Mouse (Mus musculus) midbrain, embryonic 13.5 days (tissue): ENCODE data around the gene Cryab. TPM values are rescaled to one million over a fixed set of nuclear protein-coding genes. Genes with fewer than 3 reads are reported as not detected.

Experiments used
- ATAC-seq: fragments of 200-750 bp; cut with Nextera tagmentation; 2 replicates; pipeline ENCODE4 v1.8.0; 2017; ENCODE audit warnings: mild to moderate bottlenecking, moderate TSS enrichment, moderate library complexity
- H3K27ac ChIP-seq: fragments of 300-500 bp; sonication (generic); 2 replicates; pipeline ENCODE4 v1.5.1; 2015; ENCODE audit warnings: inconsistent platforms, mild to moderate bottlenecking, moderate library complexity
- H3K27me3 ChIP-seq: fragments of 300-500 bp; sonication (generic); 2 replicates; pipeline ENCODE4 v1.6.1; 2015; ENCODE audit warnings: mild to moderate bottlenecking, inconsistent platforms
- H3K36me3 ChIP-seq: fragments of 300-500 bp; sonication (generic); 2 replicates; pipeline ENCODE4 v1.6.1; 2015; ENCODE audit warnings: mild to moderate bottlenecking, inconsistent platforms
- H3K4me1 ChIP-seq: fragments of 300-500 bp; sonication (generic); replicated peaks from 2 replicates; pipeline ENCODE4 v1.6.1; 2015; ENCODE audit warnings: inconsistent platforms
- H3K4me2 ChIP-seq: fragments of 300-500 bp; sonication (generic); replicated peaks from 2 replicates; pipeline ENCODE4 v1.6.1; 2015; ENCODE audit warnings: moderate library complexity, mild to moderate bottlenecking, inconsistent platforms
- H3K4me3 ChIP-seq: fragments of 300-500 bp; sonication (generic); replicated peaks from 2 replicates; pipeline ENCODE4 v1.5.1; 2015; ENCODE audit warnings: mild to moderate bottlenecking, inconsistent platforms
- H3K9ac ChIP-seq: fragments of 300-500 bp; sonication (generic); replicated peaks from 2 replicates; pipeline ENCODE4 v1.6.1; 2015; ENCODE audit warnings: mild to moderate bottlenecking, inconsistent platforms
- H3K9me3 ChIP-seq: fragments of 300-500 bp; sonication (generic); 2 replicates; pipeline ENCODE4 v1.6.1; 2016; ENCODE audit warnings: mild to moderate bottlenecking, inconsistent platforms
- WGBS: fragments of 180-500 bp; shearing (Covaris S2); methylation state at CpG from one replicate; pipeline ENCODE4 v1.1.7; 2015; 5-methylcytosine and 5-hydroxymethylcytosine counted together
- polyA plus RNA-seq: library from polyadenylated mRNA; unstranded; fragments of >200 nt; fragmentation: Nextera tagmentation; extraction: Ambion mirVana; gene quantifications from 2 replicates; pipeline ENCODE4 v1.2.1, GENCODE M21; 2015

Gene Cryab
- polyA plus RNA-seq, 1 experiment from 2014 or later = 3.5 TPM

GRCm38 (mm10) chr9:50727171-50727924 is 23.8 kb upstream of the Cryab start:
- peak; percentile 35 for ATAC-seq
- Histone ChIP-seq H3K27me3 (no peaks in the 10 kb centered on the region), H3K4me1 (peaks cover 56% of the 10 kb centered on the region)

GRCm38 (mm10) chr9:50727925-50728651 is 23.0 kb upstream of the Cryab start:
- H3K4me3 ChIP-seq = peak overlapping the region; percentile 57
- peak overlapping the region; percentile 76 for H3K9ac ChIP-seq
- no peaks in the 10 kb centered on the region for H3K36me3 ChIP-seq
- WGBS = under 1% methylated on average over 45 of the region's 45 CpGs
- H3K4me1 ChIP-seq = peaks cover 58% of the 10 kb centered on the region
- peak overlapping the region; percentile 67 for H3K4me2 ChIP-seq
- no peaks in the 10 kb centered on the region for H3K9me3 ChIP-seq
- peak overlapping the region; percentile 83 for H3K27ac ChIP-seq
- no peaks in the 10 kb centered on the region for H3K27me3 ChIP-seq
- ATAC-seq = peak; percentile 98

More at GRCm38 (mm10) chr9:50727171-50727924, 23.8 kb upstream of the Cryab start:
- Histone ChIP-seq H3K4me2 (peak overlapping the region; percentile 67), H3K27ac (peak overlapping the region; percentile 83), H3K9ac (peak overlapping the region; percentile 76), H3K9me3 (no peaks in the 10 kb centered on the region), H3K4me3 (peak overlapping the region; percentile 57), H3K36me3 (no peaks in the 10 kb centered on the region)
- WGBS = under 1% methylated on average over 30 of the region's 30 CpGs

GRCm38 (mm10) chr9:50729600-50729999 is 21.5 kb upstream of the Cryab start:
- H3K9me3 ChIP-seq = no peaks in the 10 kb centered on the region
- H3K27me3 ChIP-seq = no peaks in the 10 kb centered on the region
- peaks cover 47% of the 10 kb centered on the region for H3K4me1 ChIP-seq
- no peak for ATAC-seq
- H3K9ac ChIP-seq = no peak overlapping the region
- WGBS = 67% methylated on average over 4 of the region's 4 CpGs
- no peak overlapping the region for H3K27ac ChIP-seq
- no peak overlapping the region for H3K4me2 ChIP-seq
- H3K4me3 ChIP-seq = no peak overlapping the region
- no peaks in the 10 kb centered on the region for H3K36me3 ChIP-seq

- H3K9ac ChIP-seq = no peak overlapping the region
- no peaks in the 10 kb centered on the region for H3K9me3 ChIP-seq
- H3K4me2 ChIP-seq = no peak overlapping the region
- no peak overlapping the region for H3K4me3 ChIP-seq
- peak overlapping the region; percentile 22 for H3K27ac ChIP-seq
- ATAC-seq = no peak
- H3K27me3 ChIP-seq = no peaks in the 10 kb centered on the region
- H3K36me3 ChIP-seq = no peaks in the 10 kb centered on the region
- peaks cover 24% of the 10 kb centered on the region for H3K4me1 ChIP-seq
- WGBS = 5% methylated on average over 4 of the region's 4 CpGs
Observed at GRCm38 (mm10) chr9:50732560-50732959, 18.6 kb upstream of the Cryab start.

GRCm38 (mm10) chr9:50734989-50735388 is 16.1 kb upstream of the Cryab start:
- H3K9me3 ChIP-seq = no peaks in the 10 kb centered on the region
- 4% methylated on average over 9 of the region's 9 CpGs for WGBS
- 0 out of 2 replicates have a peak overlapping the region, but pooled peaks have one; percentile 4 for H3K4me3 ChIP-seq
- H3K4me1 ChIP-seq = peaks cover 27% of the 10 kb centered on the region
- H3K27me3 ChIP-seq = no peaks in the 10 kb centered on the region
- H3K36me3 ChIP-seq = no peaks in the 10 kb centered on the region
- H3K9ac ChIP-seq = no peak overlapping the region
- ATAC-seq = no peak
- no peak overlapping the region for H3K27ac ChIP-seq
- peak overlapping the region; percentile 38 for H3K4me2 ChIP-seq

- H3K4me3 ChIP-seq = peak within 1 kb of the TSS; percentile 34
- peak within 1 kb of the TSS; percentile 59 for H3K4me2 ChIP-seq
- ATAC-seq = peak; percentile 97
- H3K4me1 ChIP-seq = peaks cover 13% of the 10 kb centered on the region
- H3K36me3 ChIP-seq = no peaks in the 10 kb centered on the region
- no peaks in the 10 kb centered on the region for H3K27me3 ChIP-seq
- H3K27ac ChIP-seq = no peak within 1 kb of the TSS
- 15% methylated on average over 36 of the region's 36 CpGs for WGBS
- H3K9ac ChIP-seq = no peak within 1 kb of the TSS
- no peaks in the 10 kb centered on the region for H3K9me3 ChIP-seq
Observed at GRCm38 (mm10) chr9:50738914-50739870, 11.9 kb upstream of the Cryab start, which contains the start of gene Dixdc1. Gene Dixdc1, minus strand, starts transcription at chr9:50739517.

GRCm38 (mm10) chr9:50740867-50741784 is 10.0 kb upstream of the Cryab start:
- H3K27me3 ChIP-seq = peaks cover 3% of the 10 kb centered on the region; the same call in 1 of the 2 replicates
- no peak for ATAC-seq
- H3K9me3 ChIP-seq = no peaks in the 10 kb centered on the region
- H3K4me1 ChIP-seq = peaks cover 13% of the 10 kb centered on the region
- WGBS = 90% methylated on average over 14 of the region's 14 CpGs
- H3K9ac ChIP-seq = no peak overlapping the region
- H3K4me3 ChIP-seq = no peak overlapping the region
- H3K4me2 ChIP-seq = no peak overlapping the region
- H3K27ac ChIP-seq = no peak overlapping the region
- no peaks in the 10 kb centered on the region for H3K36me3 ChIP-seq

- H3K27ac ChIP-seq = no peak overlapping the region
- WGBS = 93% methylated on average over 3 of the region's 3 CpGs
- no peaks in the 10 kb centered on the region for H3K9me3 ChIP-seq
- no peaks in the 10 kb centered on the region for H3K36me3 ChIP-seq
- H3K9ac ChIP-seq = no peak overlapping the region
- peaks cover 10% of the 10 kb centered on the region; the same call in 1 of the 2 replicates for H3K27me3 ChIP-seq
- no peak for ATAC-seq
- H3K4me3 ChIP-seq = no peak overlapping the region
- H3K4me2 ChIP-seq = no peak overlapping the region
- peaks cover 17% of the 10 kb centered on the region for H3K4me1 ChIP-seq
Observed at GRCm38 (mm10) chr9:50742261-50742660, 8.9 kb upstream of the Cryab start.

GRCm38 (mm10) chr9:50742744-50743143 is 8.4 kb upstream of the Cryab start:
- Histone ChIP-seq H3K4me3 (no peak overlapping the region), H3K4me2 (no peak overlapping the region), H3K36me3 (no peaks in the 10 kb centered on the region), H3K9me3 (no peaks in the 10 kb centered on the region), H3K4me1 (peaks cover 17% of the 10 kb centered on the region), H3K27ac (no peak overlapping the region), H3K27me3 (peaks cover 13% of the 10 kb centered on the region; the same call in 1 of the 2 replicates), H3K9ac (no peak overlapping the region)
- no peak for ATAC-seq
- 77% methylated on average over 2 of the region's 2 CpGs for WGBS

GRCm38 (mm10) chr9:50745806-50746205 is 5.3 kb upstream of the Cryab start:
- no peaks in the 10 kb centered on the region for H3K36me3 ChIP-seq
- H3K4me2 ChIP-seq = peak overlapping the region; percentile 57
- H3K9me3 ChIP-seq = no peaks in the 10 kb centered on the region
- no peak overlapping the region; the same call in 1 of the 2 replicates for H3K9ac ChIP-seq
- WGBS = 15% methylated on average over 7 of the region's 7 CpGs
- no peak overlapping the region for H3K27ac ChIP-seq
- H3K27me3 ChIP-seq = peaks cover 13% of the 10 kb centered on the region; the same call in 1 of the 2 replicates
- peaks cover 9% of the 10 kb centered on the region; the same call in 1 of the 2 replicates for H3K4me1 ChIP-seq
- no peak for ATAC-seq
- peak overlapping the region; percentile 37 for H3K4me3 ChIP-seq
